ENCODE assay signal across 29 mouse cellular contexts in genomic region chr11:104458507-104458906, GRCm38 (mm10). TPM values are rescaled to one million over a fixed set of nuclear protein-coding genes. Genes with fewer than 3 reads are reported as not detected.
DNase-seq lines count a peak whose midpoint lies in the region; ATAC-seq and TF ChIP-seq lines count a peak whose summit lies in the region.
"Had no signal": no experiment of that assay in that cellular context is flagged by ENCODE, and none has a peak within 500 bp of the region (broad histone marks: within the 10 kb centered on the region; RNA-seq: fewer than 3 reads in every experiment).

No protein-coding gene starts in this region.

- DNase-seq in hindbrain, postnatal 0 days (ENCODE audit: low spot score), result no peak
- DNase-seq in liver, embryonic 14.5 days (ENCODE audit: low read depth in 3 of 3, low spot score in 3 of 3), result no peak
- no peak for DNase-seq in liver, embryonic 11.5 days (ENCODE audit: low spot score)
- DNase-seq in 3T3-L1 (ENCODE audit: low read depth, low spot score) (peak; percentile 24), CH12.LX (ENCODE audit: extremely low read depth) (no peak)
- DNase-seq in cerebellum, adult 9-10 months, result no peak
- no peak for DNase-seq in embryo, embryonic 10.5 days (ENCODE audit: low spot score)
- DNase-seq: adrenal gland, postnatal 14 days; cerebellum, adult 18-20 months; cerebellum, postnatal 25 days; heart, postnatal 10 days; kidney, adult 9 months; kidney, postnatal 25 days; lung, postnatal 10 days; right cerebral cortex, postnatal 25 days; thymus, adult 2 months; thymus, postnatal 4 days had no signal

- H3K9me3 ChIP-seq in hindbrain, postnatal 0 days (ENCODE audit: low read length), result no peaks in the 10 kb centered on the region
- H3K9me3 ChIP-seq in hindbrain, embryonic 16.5 days (ENCODE audit: control insufficient read depth, low read length), result no peaks in the 10 kb centered on the region
- no peaks in the 10 kb centered on the region for H3K9me3 ChIP-seq in liver, embryonic 14.5 days (ENCODE audit: control insufficient read depth, low read length)
- H3K9me3 ChIP-seq in liver, embryonic 11.5 days (ENCODE audit: control insufficient read depth, low read length), result no peaks in the 10 kb centered on the region
- H3K9me3 ChIP-seq in CH12.LX (replicated peaks; ENCODE audit: low read length), result no peaks in the 10 kb centered on the region
- H3K9me3 ChIP-seq: embryonic facial prominence, embryonic 12.5 days; forebrain, embryonic 15.5 days; G1E; heart, embryonic 13.5 days; hindbrain, embryonic 10.5 days; hindbrain, embryonic 15.5 days; limb, embryonic 10.5 days; limb, embryonic 15.5 days had no signal

- H3K4me3 ChIP-seq in hindbrain, postnatal 0 days (ENCODE audit: low read length), result no peak overlapping the region
- H3K4me3 ChIP-seq in hindbrain, embryonic 16.5 days (ENCODE audit: low read length), result no peak overlapping the region
- no peak overlapping the region for H3K4me3 ChIP-seq in liver, embryonic 14.5 days (ENCODE audit: insufficient read depth in 1 of 2, low read depth in 2 of 2, low read length in 2 of 2)
- no peak overlapping the region for H3K4me3 ChIP-seq in liver, embryonic 11.5 days (ENCODE audit: low read depth, low read length)
- no peak overlapping the region for H3K4me3 ChIP-seq in CH12.LX (replicated peaks in 1 of 3; ENCODE audit: low read depth in 2 of 3, low read length in 2 of 3, poor library complexity in 1 of 3)
- H3K4me3 ChIP-seq: embryonic facial prominence, embryonic 12.5 days; forebrain, embryonic 15.5 days; heart, embryonic 13.5 days; hindbrain, embryonic 10.5 days; hindbrain, embryonic 15.5 days; limb, embryonic 10.5 days; limb, embryonic 15.5 days had no signal

- no peak overlapping the region for H3K4me2 ChIP-seq in hindbrain, postnatal 0 days (ENCODE audit: low read depth, low read length)
- no peak overlapping the region for H3K4me2 ChIP-seq in hindbrain, embryonic 16.5 days (ENCODE audit: low read length)
- H3K4me2 ChIP-seq in liver, embryonic 14.5 days (ENCODE audit: low read depth), result no peak overlapping the region
- no peak overlapping the region for H3K4me2 ChIP-seq in liver, embryonic 11.5 days
- H3K4me2 ChIP-seq in CH12.LX (ENCODE audit: insufficient read depth, low read depth, poor library complexity, severe bottlenecking), result no peak overlapping the region
- H3K4me2 ChIP-seq: embryonic facial prominence, embryonic 12.5 days; forebrain, embryonic 15.5 days; heart, embryonic 13.5 days; hindbrain, embryonic 15.5 days; limb, embryonic 15.5 days; midbrain, embryonic 11.5 days had no signal

- no peaks in the 10 kb centered on the region for H3K4me1 ChIP-seq in hindbrain, postnatal 0 days (ENCODE audit: insufficient read depth, low read length)
- no peaks in the 10 kb centered on the region for H3K4me1 ChIP-seq in hindbrain, embryonic 16.5 days (ENCODE audit: control insufficient read depth, insufficient read depth, low read depth, low read length)
- H3K4me1 ChIP-seq in liver, embryonic 14.5 days (replicated peaks; ENCODE audit: control insufficient read depth in 2 of 2, insufficient read depth in 2 of 2, low read length in 1 of 2), result peaks cover 0 to 2% of the 10 kb centered on the region in 2 experiments; a peak in 1 of 4 replicates
- no peaks in the 10 kb centered on the region for H3K4me1 ChIP-seq in liver, embryonic 11.5 days (replicated peaks; ENCODE audit: control insufficient read depth, insufficient read depth, low read length)
- H3K4me1 ChIP-seq in CH12.LX (ENCODE audit: control insufficient read depth in 1 of 2, insufficient read depth in 2 of 2), result peaks cover 0 to 23% of the 10 kb centered on the region in 2 experiments; a peak in 2 of 4 replicates
- H3K4me1 ChIP-seq: embryonic facial prominence, embryonic 12.5 days; hindbrain, embryonic 10.5 days; limb, embryonic 10.5 days; limb, embryonic 15.5 days had no signal

- H3K79me2 ChIP-seq in CH12.LX (replicated peaks; ENCODE audit: control insufficient read depth, extremely low read depth, insufficient read depth, poor library complexity, severe bottlenecking), result peaks cover 30% of the 10 kb centered on the region

- TF ChIP-seq RAD21 in CH12.LX (IDR thresholded peaks at IDR 0.05; ENCODE audit: low read depth, low read length), result peak; percentile 27

- H3K36me3 ChIP-seq in hindbrain, postnatal 0 days (ENCODE audit: insufficient read depth, low read length), result no peaks in the 10 kb centered on the region
- H3K36me3 ChIP-seq in hindbrain, embryonic 16.5 days (ENCODE audit: control insufficient read depth, insufficient read depth, low read length), result no peaks in the 10 kb centered on the region
- H3K36me3 ChIP-seq in liver, embryonic 14.5 days (replicated peaks; ENCODE audit: control insufficient read depth, insufficient read depth, low read depth), result no peaks in the 10 kb centered on the region
- no peaks in the 10 kb centered on the region for H3K36me3 ChIP-seq in liver, embryonic 11.5 days (ENCODE audit: control insufficient read depth, insufficient read depth, low read length)
- peaks cover 18 to 58% of the 10 kb centered on the region in 2 experiments for H3K36me3 ChIP-seq in CH12.LX (replicated peaks in 1 of 2; ENCODE audit: control insufficient read depth in 1 of 2, insufficient read depth in 1 of 2, low read length in 1 of 2)
- H3K36me3 ChIP-seq: hindbrain, embryonic 15.5 days had no signal

- no peak for ATAC-seq in hindbrain, postnatal 0 days
- no peak for ATAC-seq in hindbrain, embryonic 16.5 days
- no peak for ATAC-seq in liver, embryonic 14.5 days (ENCODE audit: insufficient read depth)
- no peak for ATAC-seq in liver, embryonic 11.5 days (replicated peaks; ENCODE audit: low FRiP score)
- ATAC-seq: forebrain, embryonic 15.5 days; intestine, embryonic 16.5 days; midbrain, embryonic 16.5 days had no signal

- no peak overlapping the region for H3K9ac ChIP-seq in hindbrain, postnatal 0 days (replicated peaks; ENCODE audit: low read length)
- H3K9ac ChIP-seq in hindbrain, embryonic 16.5 days (ENCODE audit: low read depth, low read length), result no peak overlapping the region
- no peak overlapping the region for H3K9ac ChIP-seq in liver, embryonic 14.5 days (replicated peaks)
- H3K9ac ChIP-seq in liver, embryonic 11.5 days (ENCODE audit: low read depth, low read length), result no peak overlapping the region
- no peak overlapping the region for H3K9ac ChIP-seq in CH12.LX (ENCODE audit: insufficient read depth, low read depth)
- H3K9ac ChIP-seq: embryonic facial prominence, embryonic 12.5 days; forebrain, embryonic 15.5 days; heart, embryonic 13.5 days; hindbrain, embryonic 15.5 days; limb, embryonic 15.5 days had no signal

- dilution Hi-C loops in CH12.LX (cut with MboI; ENCODE audit: extremely low pct_ligation_motif_present, extremely low pct_unique_long_range_greater_than_20kb, low sequenced_read_pairs), result no loop called here

- no peaks in the 10 kb centered on the region for H3K27me3 ChIP-seq in hindbrain, postnatal 0 days (ENCODE audit: insufficient read depth, low read length)
- no peaks in the 10 kb centered on the region for H3K27me3 ChIP-seq in hindbrain, embryonic 16.5 days (replicated peaks; ENCODE audit: control insufficient read depth, insufficient read depth, low read length)
- no peaks in the 10 kb centered on the region for H3K27me3 ChIP-seq in liver, embryonic 14.5 days (ENCODE audit: control insufficient read depth, insufficient read depth, low read length)
- no peaks in the 10 kb centered on the region for H3K27me3 ChIP-seq in liver, embryonic 11.5 days (replicated peaks; ENCODE audit: control insufficient read depth, insufficient read depth, low read length)
- no peaks in the 10 kb centered on the region for H3K27me3 ChIP-seq in CH12.LX (replicated peaks)
- H3K27me3 ChIP-seq: embryonic facial prominence, embryonic 12.5 days; forebrain, embryonic 15.5 days; heart, embryonic 13.5 days; hindbrain, embryonic 15.5 days; limb, embryonic 15.5 days had no signal

- TF ChIP-seq CTCF in hindbrain, postnatal 0 days (IDR thresholded peaks at IDR 0.05; ENCODE audit: low read depth), result 0 out of 2 replicates have a peak, but pooled peaks have one; percentile 14
- TF ChIP-seq CTCF in liver, embryonic 14.5 days (IDR thresholded peaks at IDR 0.05; ENCODE audit: low read depth), result peak; percentile 34
- TF ChIP-seq CTCF in CH12.LX (conservative IDR thresholded peaks at IDR 0.05 in 1 of 2, IDR thresholded peaks at IDR 0.05 in 1 of 2; ENCODE audit: low read depth in 2 of 2, low read length in 2 of 2), result peak in 1 of 2 experiments; percentile 62; a peak in 2 of 4 replicates

- no peak for TF ChIP-seq EP300 in liver, embryonic 14.5 days (IDR thresholded peaks at IDR 0.05; ENCODE audit: low read depth)
- TF ChIP-seq EP300 in CH12.LX (IDR thresholded peaks at IDR 0.05; ENCODE audit: low read length), result no peak

- no peak for TF ChIP-seq POLR2A in CH12.LX (IDR thresholded peaks at IDR 0.05; ENCODE audit: low read depth, low read length)

- in situ Hi-C loops in CH12.LX (cut with MboI; ENCODE audit: low pct_ligation_motif_present, low pct_unique_long_range_greater_than_20kb, low sequenced_read_pairs), result loop anchor here (5.0 kb wide), 1 partner anchor 126 kb away; no protein-coding TSS in a partner anchor

- 83% methylated on average over 2 of the region's 2 CpGs for WGBS in hindbrain, postnatal 0 days
- WGBS in hindbrain, embryonic 16.5 days, result 77% methylated on average over 2 of the region's 2 CpGs
- WGBS in liver, embryonic 14.5 days (ENCODE audit: insufficient replicate concordance), result 52% methylated on average over 2 of the region's 2 CpGs
- WGBS in liver, embryonic 11.5 days, result 80% methylated on average over 2 of the region's 2 CpGs

- H3K27ac ChIP-seq in hindbrain, postnatal 0 days, result no peak overlapping the region
- no peak overlapping the region for H3K27ac ChIP-seq in hindbrain, embryonic 16.5 days (ENCODE audit: low read depth, low read length)
- no peak overlapping the region for H3K27ac ChIP-seq in liver, embryonic 14.5 days
- no peak overlapping the region for H3K27ac ChIP-seq in liver, embryonic 11.5 days (ENCODE audit: low read depth, low read length)
- H3K27ac ChIP-seq in CH12.LX (ENCODE audit: insufficient read depth, low read depth), result no peak overlapping the region
- H3K27ac ChIP-seq: embryonic facial prominence, embryonic 12.5 days; forebrain, embryonic 15.5 days; heart, embryonic 13.5 days; hindbrain, embryonic 10.5 days; hindbrain, embryonic 15.5 days; limb, embryonic 10.5 days; limb, embryonic 15.5 days had no signal

TF ChIP-seq in CH12.LX, 34 proteins besides CTCF, POLR2A, EP300 and RAD21 (continues in another document):
- no peak for TF ChIP-seq CHD2 (IDR thresholded peaks at IDR 0.05; ENCODE audit: low read length)
- peak; percentile 33; the same call in 1 of the 2 replicates for TF ChIP-seq SMC3 (IDR thresholded peaks at IDR 0.05; ENCODE audit: low read depth, low read length)

RNA-seq across cellular contexts. Expression of gene Kansl1, which starts 10.2 kb away (rescaled TPM):
- total RNA-seq in hindbrain, postnatal 0 days (2014; rRNA removed), result 54.9 and 75.5 TPM in 2 replicates
- polyA plus RNA-seq in hindbrain, postnatal 0 days (2015; fragmentation: Nextera tagmentation; extraction: Ambion mirVana), result 17.9 and 19.0 TPM in 2 replicates
- polyA plus RNA-seq in hindbrain, embryonic 16.5 days (2015; fragmentation: Nextera tagmentation; extraction: Ambion mirVana), result 22.2 and 26.3 TPM in 2 replicates
- 12.3 and 13.8 TPM in 2 replicates for polyA plus RNA-seq in liver, embryonic 14.5 days (2012; rRNA removed)
- polyA plus RNA-seq in liver, embryonic 14.5 days (2014; fragmentation: Nextera tagmentation; extraction: Ambion mirVana), result 5.3 and 5.4 TPM in 2 replicates
- 18.2 and 20.3 TPM in 2 replicates for polyA plus RNA-seq in liver, embryonic 11.5 days (2014; fragmentation: Nextera tagmentation; extraction: Ambion mirVana)
- total RNA-seq in CH12.LX (2012; rRNA removed), result 21.7 and 24.7 TPM in 2 replicates
- total RNA-seq in CH12.LX (2014; rRNA removed), result 12.0 and 17.3 TPM in 2 replicates
- 46.6 and 48.4 TPM in 2 replicates for polyA plus RNA-seq in CH12.LX (2012; ENCODE audit: insufficient read length, low read depth)
